Mouse (Mus musculus): Measurements from ENCODE around the gene Sae1. TPM values are rescaled to one million over a fixed set of nuclear protein-coding genes. Genes with fewer than 3 reads are reported as not detected.

Gene Sae1
- polyA plus RNA-seq, 2 experiments: 55.6 to 89.3 TPM

DNA sequence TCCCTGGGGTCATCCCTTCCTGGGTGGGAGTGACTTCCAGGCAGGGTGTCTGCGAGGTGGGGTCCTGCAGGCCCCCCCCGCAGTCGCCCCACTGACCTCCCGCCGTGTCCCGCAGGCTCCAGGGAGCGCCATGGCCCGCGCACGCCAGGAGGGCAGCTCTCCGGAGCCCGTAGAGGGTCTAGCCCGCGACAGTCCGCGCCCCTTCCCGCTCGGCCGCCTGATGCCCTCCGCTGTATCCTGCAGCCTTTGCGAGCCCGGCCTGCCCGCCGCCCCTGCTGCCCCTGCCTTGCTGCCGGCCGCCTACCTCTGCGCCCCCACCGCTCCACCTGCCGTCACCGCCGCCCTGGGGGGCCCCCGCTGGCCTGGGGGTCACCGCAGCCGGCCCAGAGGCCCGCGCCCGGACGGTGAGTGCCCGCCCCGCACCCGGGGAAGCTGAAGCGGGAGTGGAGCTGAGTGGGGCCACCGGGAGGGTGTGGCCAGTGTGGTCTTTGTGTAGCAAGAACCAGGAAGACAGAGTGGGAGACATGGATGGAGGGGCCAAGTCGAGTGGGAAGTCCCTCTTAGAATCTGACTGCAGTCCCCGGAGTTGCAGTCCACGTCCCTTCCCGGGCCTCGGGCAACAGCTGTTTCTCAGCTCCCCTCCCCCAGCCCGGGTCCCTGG, 75.5 kb downstream of the Sae1 start:
- Histone ChIP-seq H3K36me3 (replicated peaks; ENCODE audit: control insufficient read depth, insufficient read depth, low read depth) (no peaks in the 10 kb centered on the region; the same call in 1 of the 2 replicates), H3K4me2 (ENCODE audit: low read depth) (peak overlapping the region; percentile 99), H3K4me3 (ENCODE audit: insufficient read depth in 1 of 2, low read depth in 2 of 2, low read length in 2 of 2) (peak overlapping the region; percentile 89 to 92), H3K9ac (replicated peaks) (peak overlapping the region; percentile 98), H3K27me3 (ENCODE audit: control insufficient read depth, insufficient read depth, low read length) (peaks cover 10% of the 10 kb centered on the region), H3K27ac (peak overlapping the region; percentile 50), H3K9me3 (ENCODE audit: control insufficient read depth, low read length) (no peaks in the 10 kb centered on the region), H3K4me1 (replicated peaks; ENCODE audit: control insufficient read depth in 2 of 2, insufficient read depth in 2 of 2, low read length in 1 of 2) (peaks cover 44 to 45% of the 10 kb centered on the region in 2 experiments)
- WGBS (ENCODE audit: insufficient replicate concordance): under 1% methylated on average over 49 of the region's 49 CpGs
- no peak for TF ChIP-seq EP300 (IDR thresholded peaks at IDR 0.05; ENCODE audit: low read depth)
- TF ChIP-seq CTCF (IDR thresholded peaks at IDR 0.05; ENCODE audit: low read depth): no peak
- DNase-seq (ENCODE audit: low read depth in 3 of 3, low spot score in 3 of 3): no peak
- ATAC-seq (ENCODE audit: insufficient read depth): no peak

DNA sequence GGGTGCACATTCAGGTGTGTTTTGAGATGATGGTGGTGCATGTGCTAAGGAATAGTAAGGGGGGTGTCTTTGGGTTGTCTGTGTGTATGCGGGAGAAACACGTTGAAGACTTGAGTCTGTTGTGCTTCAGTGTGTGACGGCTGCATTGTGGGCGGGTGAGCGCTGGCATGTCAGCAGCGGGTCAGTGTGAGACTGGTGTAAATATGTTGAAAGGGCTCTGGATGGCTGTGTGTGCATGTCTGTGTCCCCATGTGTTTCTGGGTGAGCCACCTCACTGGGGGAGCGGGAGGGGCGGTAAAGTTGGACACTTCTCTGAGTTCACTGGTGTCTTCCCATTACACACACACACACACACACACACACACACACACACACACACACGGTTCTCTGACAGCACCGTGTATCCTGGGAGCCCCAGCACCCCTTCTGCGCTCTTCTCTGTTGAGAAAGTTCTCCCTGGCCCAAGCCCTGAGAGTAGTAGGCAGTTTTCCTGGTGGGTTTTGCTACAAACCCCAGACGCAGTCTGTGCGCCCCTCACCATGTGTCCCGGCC, 76.1 kb downstream of the Sae1 start:
- 0 out of 2 replicates have a peak overlapping the region, but pooled peaks have one; percentile 15 for H3K27ac ChIP-seq
- no peaks in the 10 kb centered on the region for H3K9me3 ChIP-seq (ENCODE audit: control insufficient read depth, low read length)
- TF ChIP-seq EP300 (IDR thresholded peaks at IDR 0.05; ENCODE audit: low read depth) (no peak), CTCF (IDR thresholded peaks at IDR 0.05; ENCODE audit: low read depth) (no peak)
- WGBS (ENCODE audit: insufficient replicate concordance): 2% methylated on average over 14 of the region's 14 CpGs
- peaks cover 44 to 45% of the 10 kb centered on the region in 2 experiments for H3K4me1 ChIP-seq (replicated peaks; ENCODE audit: control insufficient read depth in 2 of 2, insufficient read depth in 2 of 2, low read length in 1 of 2)
- peak overlapping the region; percentile 98 for H3K9ac ChIP-seq (replicated peaks)
- no peaks in the 10 kb centered on the region; the same call in 1 of the 2 replicates for H3K36me3 ChIP-seq (replicated peaks; ENCODE audit: control insufficient read depth, insufficient read depth, low read depth)
- ATAC-seq (ENCODE audit: insufficient read depth) (no peak), DNase-seq (ENCODE audit: low read depth in 3 of 3, low spot score in 3 of 3) (no peak)
- H3K4me3 ChIP-seq (ENCODE audit: insufficient read depth in 1 of 2, low read depth in 2 of 2, low read length in 2 of 2): peak overlapping the region; percentile 89 to 92
- H3K4me2 ChIP-seq (ENCODE audit: low read depth): peak overlapping the region; percentile 99
- peaks cover 10% of the 10 kb centered on the region for H3K27me3 ChIP-seq (ENCODE audit: control insufficient read depth, insufficient read depth, low read length)

DNA sequence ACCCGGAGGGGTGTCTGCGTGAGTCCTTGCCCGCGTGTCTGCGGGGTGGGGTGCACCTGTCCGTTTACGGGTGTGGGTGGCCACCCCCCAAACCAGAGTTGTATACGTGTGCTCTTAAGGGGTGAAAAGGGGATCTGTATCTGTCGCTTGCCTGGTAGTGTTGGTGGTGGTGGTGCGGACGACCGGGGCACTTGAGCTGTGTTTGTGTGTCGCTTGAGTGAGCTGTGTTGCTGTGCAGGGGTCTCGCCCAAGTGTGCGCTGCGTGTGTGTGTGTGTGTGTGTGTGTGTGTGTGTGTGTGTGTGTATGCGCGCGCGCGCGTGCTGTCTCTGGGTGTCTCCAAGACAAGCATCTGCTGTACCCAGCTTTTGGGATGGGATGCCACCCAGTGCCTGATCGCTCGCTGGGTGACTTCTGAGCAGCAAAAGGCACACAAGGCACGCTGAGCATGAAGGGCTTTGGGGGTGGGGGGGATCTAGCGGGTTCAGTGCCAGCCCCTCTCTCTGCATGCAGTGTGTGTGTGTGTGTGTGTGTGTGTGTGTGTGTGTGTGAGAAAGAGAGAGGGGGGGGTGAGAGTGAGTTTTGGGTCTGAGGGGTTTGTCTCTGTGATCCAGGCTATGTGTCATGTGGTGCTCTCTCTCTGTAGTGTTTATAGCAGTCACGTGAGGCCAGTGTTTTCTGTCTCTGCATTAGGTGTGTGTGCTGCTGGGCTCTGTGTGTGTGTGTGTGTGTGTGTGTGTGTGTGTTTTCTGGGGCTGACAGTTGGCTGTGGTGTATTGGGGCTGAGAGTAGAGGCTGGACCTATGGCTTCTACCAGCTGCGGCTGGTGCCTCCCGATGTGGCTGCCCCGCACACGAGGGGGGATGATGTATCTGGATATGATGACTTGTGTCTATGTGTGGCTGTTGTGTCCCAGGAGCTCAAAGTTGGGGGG, 76.8 kb downstream of the Sae1 start:
- Histone ChIP-seq H3K36me3 (replicated peaks; ENCODE audit: control insufficient read depth, insufficient read depth, low read depth) (no peaks in the 10 kb centered on the region; the same call in 1 of the 2 replicates), H3K27ac (peak overlapping the region; percentile 87), H3K9me3 (ENCODE audit: control insufficient read depth, low read length) (no peaks in the 10 kb centered on the region), H3K9ac (replicated peaks) (peak overlapping the region; percentile 87), H3K27me3 (ENCODE audit: control insufficient read depth, insufficient read depth, low read length) (peaks cover 10% of the 10 kb centered on the region), H3K4me3 (ENCODE audit: insufficient read depth in 1 of 2, low read depth in 2 of 2, low read length in 2 of 2) (peak overlapping the region; percentile 89 to 92), H3K4me1 (replicated peaks; ENCODE audit: control insufficient read depth in 2 of 2, insufficient read depth in 2 of 2, low read length in 1 of 2) (peaks cover 44 to 45% of the 10 kb centered on the region in 2 experiments), H3K4me2 (ENCODE audit: low read depth) (peak overlapping the region; percentile 99)
- no peak for ATAC-seq (ENCODE audit: insufficient read depth)
- WGBS (ENCODE audit: insufficient replicate concordance): under 1% methylated on average over 31 of the region's 31 CpGs
- DNase-seq (ENCODE audit: low read depth in 3 of 3, low spot score in 3 of 3): no peak
- TF ChIP-seq CTCF (IDR thresholded peaks at IDR 0.05; ENCODE audit: low read depth): 0 out of 2 replicates have a peak, but pooled peaks have one; percentile 9
- no peak for TF ChIP-seq EP300 (IDR thresholded peaks at IDR 0.05; ENCODE audit: low read depth)

DNA sequence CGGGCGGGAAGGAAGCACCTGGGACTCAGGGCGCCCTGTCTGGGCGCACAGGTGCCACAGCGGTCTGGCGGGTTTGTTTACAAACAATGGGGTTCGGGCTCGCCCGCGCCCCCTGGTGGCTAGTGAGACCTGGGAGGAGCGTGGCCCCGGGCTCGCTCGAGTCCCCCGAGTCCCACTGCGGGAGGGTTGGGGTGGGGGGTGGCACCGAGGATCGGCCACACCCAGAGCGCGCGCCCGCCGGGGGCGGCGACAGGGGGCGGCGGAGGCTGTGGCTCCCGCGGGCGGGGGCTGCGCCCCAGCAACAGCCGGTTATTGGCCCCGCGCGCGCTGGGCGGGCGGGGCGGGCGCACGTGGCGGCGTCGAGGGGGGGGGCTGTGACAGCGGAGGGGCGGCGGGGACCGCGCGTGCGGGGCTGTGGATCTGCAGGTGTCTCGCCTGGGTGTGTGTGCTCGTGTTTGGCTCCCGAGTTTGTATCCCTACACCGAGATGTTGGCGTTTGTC, 77.5 kb downstream of the Sae1 start:
- ATAC-seq (ENCODE audit: insufficient read depth): peak; percentile 54

More for the DNA sequence above, 77.5 kb downstream of the Sae1 start:
- peak overlapping the region; percentile 99 for H3K4me2 ChIP-seq (ENCODE audit: low read depth)
- H3K36me3 ChIP-seq (replicated peaks; ENCODE audit: control insufficient read depth, insufficient read depth, low read depth): no peaks in the 10 kb centered on the region
- H3K4me1 ChIP-seq (replicated peaks; ENCODE audit: control insufficient read depth in 2 of 2, insufficient read depth in 2 of 2, low read length in 1 of 2): peaks cover 40 to 41% of the 10 kb centered on the region in 2 experiments
- H3K4me3 ChIP-seq (ENCODE audit: insufficient read depth in 1 of 2, low read depth in 2 of 2, low read length in 2 of 2): peak overlapping the region; percentile 89 to 92
- DNase-seq (ENCODE audit: low read depth in 3 of 3, low spot score in 3 of 3): peak in 1 of 3 experiments; percentile 78
- no peaks in the 10 kb centered on the region for H3K9me3 ChIP-seq (ENCODE audit: control insufficient read depth, low read length)
- peak overlapping the region; percentile 87 for H3K27ac ChIP-seq
- WGBS (ENCODE audit: insufficient replicate concordance): 1% methylated on average over 55 of the region's 56 CpGs
- TF ChIP-seq CTCF (IDR thresholded peaks at IDR 0.05; ENCODE audit: low read depth) (peak; percentile 90), EP300 (IDR thresholded peaks at IDR 0.05; ENCODE audit: low read depth) (no peak)
- peak overlapping the region; percentile 87 for H3K9ac ChIP-seq (replicated peaks)
- H3K27me3 ChIP-seq (ENCODE audit: control insufficient read depth, insufficient read depth, low read length): peaks cover 10% of the 10 kb centered on the region
